Mouse (Mus musculus) urinary bladder, postnatal 25 days (tissue): ENCODE results near the gene Nelfb.

Experiments used
- DNase-seq: peaks from one replicate; pipeline ENCODE4 v3.0.0; 2022; ENCODE audit warnings: low spot score

Nelfb gene

DNA sequence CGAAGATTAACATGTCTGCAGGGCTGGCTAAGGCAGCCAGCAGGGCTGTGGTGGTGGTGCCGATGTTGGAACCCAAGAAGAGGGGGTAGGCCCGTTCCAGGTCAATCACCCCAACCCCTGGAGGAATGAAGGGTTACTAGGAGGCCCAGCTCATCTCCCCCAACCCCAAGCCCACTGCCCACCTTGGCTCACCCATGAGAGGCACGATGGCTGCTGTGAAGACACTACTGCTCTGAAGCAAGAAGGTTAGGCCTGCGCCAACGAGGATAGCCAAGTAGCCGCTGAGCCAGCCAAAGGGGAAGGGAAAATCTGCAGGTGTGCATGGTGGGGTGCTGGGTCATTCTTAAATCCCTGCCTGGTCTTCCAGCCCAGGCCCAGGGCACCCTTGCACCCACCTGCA, 19.3 kb upstream of the Nelfb start:
- no peak for DNase-seq

DNA sequence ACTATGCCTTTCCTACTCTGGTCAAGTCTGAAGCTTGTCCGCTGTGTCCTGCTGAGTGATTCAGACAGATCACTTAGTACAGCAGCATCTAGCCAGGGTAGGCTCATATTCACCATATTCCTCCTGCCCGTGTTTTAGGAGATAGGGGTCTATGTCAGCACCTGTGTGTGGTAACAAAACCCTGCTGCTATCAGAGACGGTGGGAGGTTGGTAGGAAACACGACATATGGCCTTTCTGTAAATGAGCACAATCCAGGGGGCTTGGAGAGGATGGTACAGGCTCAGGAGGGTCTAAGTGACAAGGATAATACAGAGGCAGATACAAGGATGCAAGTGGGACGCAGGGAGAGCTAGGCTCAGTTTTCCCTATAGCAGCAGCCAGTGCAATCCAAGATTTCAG, 18.3 kb upstream of the Nelfb start:
- no peak for DNase-seq

DNA sequence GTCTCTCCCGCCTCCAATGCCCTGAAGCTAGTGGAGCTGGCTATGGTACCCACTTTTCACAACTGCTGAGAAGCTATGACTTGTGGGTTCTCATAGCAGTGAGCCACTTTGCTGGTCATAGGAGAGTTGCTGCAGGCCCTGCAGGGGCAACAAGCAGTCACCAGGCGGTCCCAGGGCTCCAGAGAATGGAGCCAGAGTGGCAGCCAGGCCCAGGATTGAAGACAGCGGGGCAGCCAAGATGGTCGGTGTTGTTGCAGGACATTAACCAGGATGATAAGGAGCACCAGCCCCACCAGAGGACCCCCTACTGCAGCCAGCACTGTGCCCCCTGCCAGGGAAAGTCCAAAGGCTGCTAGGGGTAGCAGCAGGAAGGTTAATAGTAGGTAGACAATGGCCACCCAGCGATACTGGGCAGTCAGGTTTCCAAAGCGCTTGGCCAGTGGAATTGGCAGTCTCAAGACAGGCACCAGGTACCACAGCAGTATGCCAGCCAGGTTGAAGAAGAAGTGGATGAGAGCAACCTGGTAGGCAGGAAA, 17.8 kb upstream of the Nelfb start:
- no peak for DNase-seq

DNA sequence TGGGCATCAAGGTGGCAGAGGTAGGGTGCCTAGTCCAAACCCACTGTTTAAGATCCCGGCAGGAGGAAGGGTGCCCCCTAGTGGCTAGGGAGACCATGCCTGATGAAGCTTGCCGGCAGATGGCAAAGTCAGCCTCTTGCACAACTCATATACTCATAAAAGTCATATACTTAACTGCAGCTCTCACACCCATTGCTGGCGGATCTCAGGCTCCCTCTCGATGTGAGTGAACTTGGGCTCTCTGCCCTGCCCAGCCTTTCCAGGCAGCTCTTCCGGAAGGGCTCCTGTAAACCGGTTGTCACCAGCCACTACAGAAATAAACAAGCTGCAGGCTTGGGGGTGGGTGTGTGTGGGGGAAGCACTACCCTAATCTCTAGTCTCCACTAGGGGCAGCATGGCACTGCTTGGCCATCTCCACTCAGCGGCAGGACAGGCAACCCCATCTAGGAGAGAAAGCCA, 17.2 kb upstream of the Nelfb start:
- peak; percentile 92 for DNase-seq

DNA sequence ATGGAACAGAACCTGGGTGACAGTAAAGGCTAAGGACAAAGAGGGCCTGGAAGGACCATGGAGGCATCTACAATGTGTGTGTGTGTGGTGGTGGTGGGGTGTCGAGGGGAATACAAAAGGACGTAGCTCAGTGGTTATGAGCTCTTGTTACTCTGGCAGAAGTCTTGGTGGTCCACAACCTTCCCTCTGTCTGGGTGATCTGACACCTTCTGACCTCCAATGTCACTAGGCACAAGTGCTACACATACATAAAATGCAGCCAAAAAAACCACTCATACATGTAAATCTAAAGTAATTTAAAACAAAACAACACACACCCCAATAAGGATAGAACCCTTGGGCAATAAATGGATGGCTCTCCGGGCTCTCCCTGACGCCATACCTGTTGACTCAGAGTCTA, 16.1 kb upstream of the Nelfb start:
- no peak for DNase-seq

DNA sequence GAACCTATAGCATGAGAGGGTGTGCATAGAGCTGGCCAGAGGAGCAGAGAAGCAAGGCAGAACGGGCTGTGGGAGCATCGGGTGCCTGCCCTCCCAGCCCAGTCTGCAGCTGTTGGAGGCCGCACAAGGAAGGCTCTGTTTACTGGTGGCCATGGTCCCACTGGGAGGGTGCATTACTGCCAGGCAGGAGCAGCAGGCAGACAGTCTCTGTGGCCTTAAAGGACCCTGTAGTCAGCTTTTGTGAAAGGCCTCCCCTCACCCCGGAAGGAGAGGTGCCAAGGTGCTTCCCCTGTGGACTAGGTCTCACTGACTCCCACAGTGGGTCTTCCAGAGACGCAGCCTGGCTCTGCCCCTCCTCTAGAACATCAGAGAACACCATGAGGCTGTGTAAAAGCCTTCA, 15.6 kb upstream of the Nelfb start:
- no peak for DNase-seq

DNA sequence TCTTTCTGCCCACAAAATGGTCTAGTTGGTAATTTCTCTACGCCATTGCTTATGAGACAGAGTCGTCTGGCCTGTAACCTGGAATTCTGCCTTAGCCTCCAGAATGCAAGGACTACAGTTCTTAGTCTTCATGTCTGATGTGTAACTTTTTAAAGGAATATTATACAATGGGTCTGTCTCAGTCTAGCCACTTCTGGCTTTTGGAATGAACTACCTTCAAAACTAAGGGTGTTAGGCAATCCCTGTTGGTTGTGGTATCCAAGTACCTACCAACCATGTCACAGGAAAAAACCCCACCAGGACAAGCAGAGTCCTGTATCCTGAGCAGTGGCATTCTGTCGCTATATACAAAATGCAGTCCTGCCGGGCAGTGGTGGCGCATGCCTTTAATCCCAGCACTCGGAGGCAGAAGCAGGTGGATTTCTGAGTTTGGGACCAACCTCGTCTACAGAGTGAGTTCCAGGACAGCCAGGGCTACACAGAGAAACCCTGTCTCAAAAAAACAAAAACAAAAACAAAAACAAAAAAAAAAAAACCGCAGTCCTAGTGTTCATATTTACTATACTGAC, 14.6 kb upstream of the Nelfb start:
- DNase-seq, result no peak

DNA sequence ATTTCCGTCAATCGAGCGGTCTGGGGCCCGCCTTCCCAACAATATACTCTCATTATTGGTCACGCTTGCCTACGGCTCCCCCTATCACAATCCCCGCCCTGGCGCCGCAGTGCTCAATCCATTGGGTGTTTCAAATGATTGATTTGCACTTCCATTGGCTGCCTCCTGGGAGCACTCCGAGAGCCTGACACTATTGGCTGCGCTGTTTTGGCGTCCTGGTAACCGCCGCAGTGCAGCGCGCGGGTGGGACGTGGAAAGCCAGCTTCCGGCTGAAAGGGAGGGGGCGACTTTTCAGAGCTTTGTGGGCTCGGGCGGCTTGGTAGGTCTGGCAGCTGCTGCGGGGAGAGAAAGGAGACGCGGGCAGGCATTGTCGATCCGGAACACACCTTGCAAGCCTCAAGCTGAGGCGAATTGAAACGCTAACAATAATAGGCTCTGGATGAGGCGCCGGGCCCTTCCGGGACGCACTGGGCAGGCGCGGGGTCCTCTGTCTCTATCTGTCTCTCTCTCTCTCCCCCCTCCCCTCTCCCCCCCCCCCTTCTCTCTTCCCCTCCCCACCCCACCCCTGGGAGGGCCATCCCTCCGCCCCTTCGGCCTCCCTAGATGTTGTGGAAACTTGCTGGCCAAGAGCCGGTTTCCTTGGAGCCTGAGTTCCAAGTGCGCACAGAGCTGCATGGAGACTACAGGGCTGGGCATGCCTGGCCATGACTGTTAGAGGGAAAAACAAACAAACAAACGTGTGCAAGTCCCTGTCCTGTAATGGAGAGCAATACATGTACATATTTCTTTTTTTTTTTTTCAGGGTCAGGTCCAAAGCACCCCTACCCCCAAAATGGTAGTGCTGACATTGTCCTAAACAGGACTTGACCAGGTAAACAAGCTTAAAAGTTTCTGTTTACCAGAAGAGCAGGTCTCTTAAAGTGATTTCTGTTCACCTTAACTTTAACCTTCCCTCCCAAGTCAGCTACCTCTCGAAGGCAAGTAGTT, 13.8 kb upstream of the Nelfb start:
- peak; percentile 84 for DNase-seq

DNA sequence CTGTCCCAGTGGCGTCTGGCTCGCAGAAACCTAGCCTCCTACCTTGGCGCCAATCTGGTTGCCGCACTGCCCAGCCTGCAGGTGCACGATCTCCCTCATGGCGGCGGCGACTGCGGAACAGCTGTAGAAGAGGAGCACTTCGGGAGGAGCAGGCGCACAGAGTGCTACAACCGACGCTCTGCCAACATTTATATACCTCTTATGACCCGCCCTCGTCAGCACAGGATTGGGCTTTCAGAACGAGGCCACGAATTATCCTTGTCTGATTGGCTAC, 13.1 kb upstream of the Nelfb start, which contains the start of gene Tubb4b:
TSS of gene Tubb4b (minus strand) at position 211 of the 274 bp plus-strand sequence.
- no peak for DNase-seq

DNA sequence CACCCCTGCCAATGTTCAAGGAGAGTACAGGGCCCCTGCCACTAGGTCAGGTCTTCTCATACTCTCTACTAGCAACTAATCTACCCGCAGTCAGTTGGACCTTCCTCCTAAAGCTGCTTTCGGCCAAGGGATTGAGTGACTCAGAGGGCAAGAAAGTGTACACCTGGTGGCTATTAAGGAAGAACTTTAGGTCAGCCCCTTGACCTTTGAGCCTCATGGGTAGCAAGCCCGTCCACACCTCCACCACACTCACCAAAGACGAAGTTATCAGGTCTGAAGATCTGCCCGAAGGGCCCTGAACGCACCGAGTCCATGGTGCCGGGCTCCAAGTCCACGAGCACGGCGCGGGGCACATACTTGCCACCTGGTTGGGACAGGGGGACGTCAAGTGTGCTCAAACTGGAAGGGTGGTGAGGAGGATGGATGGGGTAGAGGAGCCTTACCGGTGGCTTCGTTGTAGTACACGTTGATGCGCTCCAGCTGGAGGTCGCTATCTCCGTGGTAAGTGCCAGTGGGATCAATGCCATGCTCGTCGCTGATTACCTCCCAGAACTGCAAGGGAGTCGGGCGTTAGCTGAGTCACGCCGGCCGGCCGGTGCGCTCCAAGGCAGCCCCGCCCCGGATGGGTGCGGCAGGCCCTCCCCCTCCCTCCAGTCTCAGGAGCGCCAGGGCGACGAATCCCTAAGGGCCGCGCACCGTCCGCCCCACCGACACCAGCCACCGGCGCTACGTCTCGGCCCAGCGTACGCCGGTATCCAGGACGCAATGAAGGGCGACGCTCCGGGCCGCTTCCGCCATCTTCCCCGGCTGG, 12.6 kb upstream of the Nelfb start:
- DNase-seq, result peak; percentile 80

DNA sequence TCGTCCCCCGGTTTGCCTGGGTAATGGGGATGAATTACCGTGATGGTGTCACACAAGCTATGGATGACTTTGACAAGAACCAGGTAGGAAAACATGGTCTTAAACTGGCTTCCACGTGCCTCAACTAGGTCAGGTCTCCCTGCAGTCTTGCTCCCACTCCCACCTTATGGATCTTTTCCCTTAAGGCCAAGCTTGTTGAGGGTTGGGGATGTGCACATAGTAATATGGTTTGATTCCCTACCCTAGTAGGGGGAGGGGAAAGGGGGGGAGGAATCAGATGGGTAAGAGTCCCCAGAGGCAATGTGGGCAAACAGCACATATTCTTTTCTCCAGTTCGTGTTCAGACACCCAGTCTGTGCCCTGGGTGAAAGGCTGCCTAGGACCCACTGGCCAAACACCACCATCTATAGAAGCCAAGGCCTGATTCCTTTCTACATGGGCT, 10.1 kb upstream of the Nelfb start:
- DNase-seq, result no peak

DNA sequence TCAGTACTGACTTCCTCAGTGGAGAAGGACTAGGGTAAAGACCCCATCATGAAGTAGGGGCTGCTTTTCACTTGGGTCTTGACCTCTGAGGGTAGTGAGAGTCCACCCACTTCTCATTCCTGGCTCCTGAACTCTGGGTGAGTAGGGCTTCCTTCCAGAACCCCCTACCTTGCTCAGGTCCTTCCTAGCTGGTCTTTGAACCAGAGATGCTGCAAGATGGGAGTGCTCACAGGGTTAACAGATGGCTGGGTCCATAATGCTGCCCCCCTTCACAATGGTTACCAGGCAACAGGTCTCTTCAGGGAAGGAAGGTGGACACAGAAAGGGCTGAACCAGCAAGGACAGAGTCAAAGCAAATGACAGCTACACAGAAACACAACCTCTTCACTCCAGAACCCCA, 7.2 kb upstream of the Nelfb start, which contains the start of gene Fam166a:
TSS of gene Fam166a (plus strand) at position 301 of the 400 bp plus-strand sequence.
- no peak for DNase-seq

DNA sequence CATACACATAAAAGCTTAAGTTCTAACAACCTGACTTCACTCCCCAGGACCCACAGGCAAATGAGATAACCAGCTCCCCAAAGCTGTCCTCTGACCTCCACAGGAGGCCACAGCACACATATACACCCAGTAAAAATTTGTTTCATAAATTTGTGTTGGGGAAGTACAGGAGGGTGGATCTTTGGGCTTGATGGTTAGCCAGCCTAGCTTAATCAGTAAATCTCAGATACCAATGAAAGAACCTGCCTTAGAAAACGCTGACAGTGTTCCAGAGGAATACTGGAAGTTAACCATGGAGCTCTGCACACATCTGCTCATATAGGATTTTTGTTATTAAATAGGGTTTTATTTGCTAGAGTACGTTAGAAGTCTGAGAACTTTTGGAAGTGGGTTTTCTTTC, 6.4 kb upstream of the Nelfb start:
- no peak for DNase-seq

DNA sequence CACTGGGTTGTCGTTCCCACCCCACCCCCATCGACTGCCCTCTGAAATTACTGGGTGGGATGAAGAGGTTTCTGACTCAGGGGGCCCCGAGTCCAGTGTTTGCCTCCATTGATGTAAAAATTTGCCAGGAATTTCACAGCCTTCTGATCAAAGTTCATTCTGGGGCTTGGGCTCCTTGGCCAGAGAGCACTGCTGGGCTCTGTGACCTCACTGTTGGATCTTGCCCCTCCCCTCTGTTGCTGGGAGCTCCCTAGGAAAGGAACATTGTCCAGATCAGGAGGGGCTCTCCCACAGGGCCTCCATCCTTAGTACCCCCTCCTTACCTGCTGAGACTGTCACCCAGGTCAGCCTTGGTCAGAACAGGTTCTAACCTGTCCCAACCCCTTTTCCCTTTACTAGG, 3.2 kb upstream of the Nelfb start, which contains the start of gene Stpg3:
TSS of gene Stpg3 (minus strand) at position 194 of the 400 bp plus-strand sequence.
- no peak for DNase-seq

DNA sequence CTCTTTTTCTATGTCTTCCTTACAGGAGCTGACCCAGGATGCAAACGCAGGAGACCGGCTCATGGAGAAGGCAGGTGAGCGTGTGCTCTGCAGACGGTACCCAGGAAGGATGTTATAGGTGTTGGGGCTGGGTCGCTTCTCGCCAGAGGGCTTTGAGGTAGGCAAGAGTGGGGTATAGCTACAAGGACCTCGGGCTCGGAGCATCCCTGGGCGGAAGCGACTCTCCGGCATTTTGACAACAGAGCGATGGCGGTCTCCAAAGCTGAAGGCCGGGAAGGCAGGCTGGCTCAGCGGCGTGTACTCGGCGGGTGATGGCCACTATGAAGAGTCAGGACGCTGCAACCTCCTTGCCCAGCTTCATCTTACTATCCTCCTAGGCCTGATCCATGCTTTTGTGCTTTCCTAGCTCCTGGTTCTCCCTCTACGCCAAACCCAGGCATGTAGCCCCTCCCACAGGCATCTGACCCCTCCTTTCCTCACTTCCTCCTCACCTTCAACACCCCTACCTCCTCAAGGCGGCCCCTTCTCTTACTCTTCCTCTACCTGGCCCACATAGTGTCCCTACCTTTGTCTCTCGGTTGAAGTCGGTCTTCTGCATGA, 2.1 kb upstream of the Nelfb start:
- DNase-seq, result no peak

DNA sequence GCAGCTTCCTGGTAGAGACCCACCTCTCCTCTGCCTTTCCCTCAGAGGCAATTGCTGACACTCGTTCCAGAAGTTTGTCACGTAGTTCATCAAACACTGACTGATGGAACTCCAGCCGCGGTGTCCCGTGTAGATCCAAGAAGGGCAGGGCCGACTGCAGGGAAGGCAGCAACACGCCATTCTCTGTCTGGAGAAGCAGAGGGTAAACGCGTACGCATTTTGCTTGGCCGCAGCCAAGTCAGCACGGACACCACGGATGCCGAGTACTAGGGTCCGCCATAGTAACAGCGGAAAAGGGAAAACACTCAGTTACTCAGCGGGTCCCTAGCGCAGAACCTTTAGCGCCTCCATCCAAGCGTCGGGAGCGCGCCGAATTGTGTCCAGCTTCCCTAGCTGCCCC, 603 bp downstream of the Nelfb start:
- no peak for DNase-seq

DNA sequence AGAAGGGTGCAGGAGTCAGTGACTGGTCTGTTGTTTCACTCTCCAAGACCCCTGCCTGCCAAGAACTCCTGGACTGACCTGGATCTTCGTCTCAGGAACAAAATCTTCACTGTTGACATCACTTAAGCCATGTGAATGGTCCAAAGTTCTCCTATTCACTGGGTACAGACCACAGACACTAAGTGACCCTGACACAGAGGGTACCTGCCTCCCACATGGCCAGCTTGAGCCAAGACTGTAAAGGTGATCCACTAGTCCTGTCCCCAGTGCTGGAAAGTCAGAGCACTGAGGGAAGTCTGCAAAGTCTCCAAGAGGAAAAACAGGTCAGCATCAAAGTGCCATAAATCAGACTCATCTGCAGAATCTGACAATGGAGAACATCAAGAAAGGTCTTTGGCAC, 3.7 kb downstream of the Nelfb start:
- DNase-seq, result no peak

DNA sequence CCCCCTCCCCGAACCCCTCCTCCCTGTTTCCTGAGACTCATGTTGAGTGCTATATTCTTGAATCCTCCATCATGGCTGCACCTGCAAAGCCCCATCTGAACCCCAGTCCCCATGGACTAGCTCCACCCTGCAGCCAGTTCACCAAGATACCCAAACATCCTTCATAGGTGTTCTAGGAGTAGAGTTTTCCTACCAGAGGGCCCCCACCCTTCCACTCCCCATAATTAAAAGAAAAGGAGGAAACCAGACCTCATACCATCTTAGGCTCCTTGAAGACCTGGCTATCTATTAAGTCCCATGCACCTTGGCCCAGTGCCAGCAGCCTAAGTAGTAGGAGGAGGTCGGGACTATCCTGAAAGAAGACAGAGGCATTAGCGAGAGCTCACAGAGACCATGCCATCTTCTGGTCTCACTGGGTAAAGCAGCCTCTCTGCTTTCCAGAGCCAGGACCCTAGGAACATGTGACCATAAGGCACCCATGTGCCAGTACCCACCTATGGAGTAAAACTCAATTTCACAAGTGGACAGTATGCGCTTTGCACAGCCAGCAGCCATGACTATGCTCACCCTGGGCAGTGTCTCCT, 7.6 kb downstream of the Nelfb start:
- no peak for DNase-seq

DNA sequence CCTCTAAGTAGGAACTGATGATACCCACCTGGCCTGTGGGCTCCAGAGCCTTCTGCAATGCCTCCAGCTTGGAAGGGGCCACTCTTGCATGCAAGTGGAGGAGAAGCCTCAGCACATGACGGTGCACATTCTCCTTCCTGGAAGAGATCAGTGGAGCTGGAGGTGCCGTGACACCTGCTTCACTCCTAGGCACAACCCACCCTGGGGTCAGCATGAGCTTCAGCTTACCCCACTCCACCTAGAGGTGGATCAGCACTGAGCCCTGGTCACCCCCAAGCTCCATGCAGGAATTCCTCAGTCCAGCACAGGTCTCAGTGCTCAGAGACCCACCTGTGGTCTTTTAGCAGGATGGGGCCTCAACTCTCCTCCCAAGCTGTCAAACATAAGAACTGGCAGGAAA, 10.7 kb downstream of the Nelfb start:
- no peak for DNase-seq

DNA sequence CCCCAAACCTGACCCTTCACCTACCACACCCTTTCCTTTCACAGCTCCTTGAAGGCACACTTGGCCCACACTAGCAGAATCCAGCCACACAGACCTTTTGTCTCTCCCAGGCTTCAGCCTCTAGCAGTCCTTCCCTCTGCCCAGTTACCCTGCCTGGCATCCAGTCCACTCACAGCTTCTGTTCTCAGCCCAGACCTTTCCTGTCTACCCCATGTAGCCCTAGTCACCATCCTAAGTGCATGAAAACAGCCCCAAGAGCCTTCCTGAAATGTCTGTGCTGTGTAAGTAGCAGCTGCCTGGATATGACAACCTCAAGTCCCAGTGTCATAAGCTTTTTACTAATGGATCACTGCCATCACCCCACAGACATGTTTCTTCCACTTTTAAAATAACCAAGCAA, 13.3 kb downstream of the Nelfb start:
- no peak for DNase-seq

DNA sequence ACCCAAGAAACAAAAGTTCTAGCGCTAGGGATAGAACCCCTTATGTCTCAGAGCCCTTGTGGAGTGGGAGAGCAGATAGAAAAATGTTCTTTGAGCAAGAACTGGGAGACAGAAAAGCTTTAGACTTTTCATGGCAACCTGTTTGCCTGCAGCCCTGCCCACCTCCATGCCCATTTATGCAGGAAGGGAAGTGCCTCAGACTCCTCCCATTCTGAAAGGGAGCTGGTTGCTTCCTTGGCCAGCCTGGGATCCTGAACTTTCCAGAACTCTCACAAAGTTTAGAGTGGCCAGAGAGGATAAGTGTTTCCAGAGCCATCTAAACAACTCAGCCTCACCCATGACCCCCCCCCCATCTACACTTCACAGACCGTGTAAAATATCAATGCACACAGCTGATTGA, 14.1 kb downstream of the Nelfb start:
- DNase-seq, result no peak
